Mouse (Mus musculus) NIH3T3 (cell line): Measurements from ENCODE around the gene Gpr89.

Experiments used
- DNase-seq: peaks from one replicate; pipeline ENCODE4 v3.0.0-alpha.2; 2012; ENCODE audit warnings: low read depth

The Gpr89 gene

DNA sequence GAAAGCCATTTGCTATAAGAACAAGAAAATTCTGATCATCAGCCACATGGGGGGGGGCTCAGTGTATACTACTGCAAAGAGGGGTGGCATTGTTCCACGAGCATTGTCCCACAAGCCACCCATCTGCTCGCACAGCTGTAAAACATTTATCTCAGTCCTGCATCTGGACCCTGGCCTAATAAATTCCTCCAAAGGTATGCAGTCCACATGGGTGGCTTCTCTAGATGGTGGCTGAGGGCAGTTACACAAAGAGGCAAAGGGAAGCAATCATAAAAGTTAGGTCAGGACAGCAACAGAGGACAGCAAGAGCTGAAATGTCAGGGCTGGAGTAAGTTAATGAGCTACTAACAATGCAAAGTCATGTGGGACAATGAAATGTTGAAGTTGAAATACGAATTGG is 81.4 kb downstream of the Gpr89 start:
- no peak for DNase-seq

DNA sequence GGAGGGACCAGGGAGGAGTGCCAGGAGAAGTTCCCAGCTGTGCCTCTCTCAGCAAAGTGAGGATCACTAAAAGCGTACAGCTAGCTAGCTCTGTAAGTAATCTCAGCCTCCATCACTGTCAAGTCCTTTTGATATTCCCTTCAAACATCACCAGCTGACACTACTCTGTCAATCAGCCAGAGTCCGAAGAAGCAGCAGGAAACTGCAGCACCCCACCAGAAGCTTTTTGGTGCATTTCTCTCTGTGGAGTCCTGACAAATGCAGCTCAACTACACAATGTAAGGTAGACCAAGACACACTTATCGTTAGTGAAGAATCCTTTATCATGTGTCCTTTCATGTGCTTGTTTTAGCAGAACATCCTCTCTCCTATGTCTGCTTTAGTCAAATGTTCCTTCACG is 83.6 kb downstream of the Gpr89 start:
- DNase-seq, result no peak

DNA sequence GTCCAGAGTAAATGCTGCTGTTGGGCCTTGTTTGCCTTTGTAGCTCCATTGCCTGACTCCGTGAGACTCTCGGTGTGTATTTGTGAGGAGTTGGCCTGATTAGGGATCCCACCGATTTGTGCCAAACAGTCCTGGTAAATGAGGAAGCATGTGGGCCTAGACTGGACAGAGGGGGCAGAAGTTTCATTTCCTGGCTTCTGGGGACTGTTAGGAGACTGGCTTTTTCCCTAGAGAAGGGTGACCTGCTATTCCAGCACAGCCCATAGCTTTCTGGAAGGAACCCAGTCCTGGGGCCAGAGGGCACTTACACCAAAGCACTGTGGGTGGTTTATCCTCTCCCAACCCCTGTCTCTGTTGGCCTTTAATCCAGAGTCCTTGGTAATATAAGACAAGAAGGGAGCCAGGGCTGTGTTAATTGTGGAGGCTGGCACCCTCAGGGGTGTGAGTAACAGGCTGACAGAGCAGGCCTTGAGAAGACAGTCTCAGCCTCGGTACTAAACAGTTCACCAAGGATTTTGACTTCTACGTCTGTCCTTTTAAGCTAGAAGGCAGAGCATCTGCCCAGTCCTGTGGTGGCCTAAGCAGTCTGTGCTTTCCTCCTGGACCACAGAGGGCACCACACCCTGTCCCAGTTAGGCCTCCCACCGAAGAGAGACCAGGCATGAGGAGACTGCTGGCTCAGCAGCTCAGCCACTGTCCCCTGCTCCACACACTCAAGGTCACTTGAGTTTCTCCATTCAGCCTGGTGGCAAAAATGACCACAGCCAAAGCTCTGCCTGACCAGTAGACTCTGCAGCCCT is 84.8 kb downstream of the Gpr89 start:
- no peak for DNase-seq
